ENCODE assay signal across 9 mouse cellular contexts in the genomic region with DNA sequence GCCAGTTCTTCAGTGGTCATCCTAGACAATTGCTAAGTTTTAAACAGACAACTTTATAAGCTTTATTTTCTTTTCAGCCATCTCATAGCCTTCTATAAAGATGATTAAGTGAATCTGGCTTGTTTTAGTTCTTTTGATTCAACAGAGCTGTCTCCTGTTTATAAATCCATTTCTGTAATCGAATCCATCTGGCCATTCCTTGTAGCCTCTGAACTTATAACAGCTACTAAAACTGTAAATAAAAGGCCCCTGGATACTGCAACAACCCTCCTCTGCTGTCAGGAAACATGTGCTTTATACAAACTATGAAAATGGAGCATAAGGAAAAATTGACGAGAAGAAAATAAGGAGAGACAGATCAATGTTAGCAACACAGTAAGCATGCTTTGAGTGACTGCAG.
"Had no signal": no experiment of that assay in that cellular context is flagged by ENCODE, and none has a peak within 500 bp of the region (broad histone marks: within the 10 kb centered on the region; RNA-seq: fewer than 3 reads in every experiment).

No protein-coding gene starts in this region.

- ATAC-seq: liver, embryonic 12.5 days; midbrain, embryonic 16.5 days had no signal

- DNase-seq: kidney, adult 8-10 months; left cerebral cortex, postnatal 4 days; right cerebral cortex, postnatal 14 days; thymus, postnatal 4 days had no signal

- H3K27me3 ChIP-seq: limb, embryonic 15.5 days; liver, embryonic 12.5 days; midbrain, embryonic 12.5 days; neural tube, embryonic 13.5 days had no signal

- H3K27ac ChIP-seq: limb, embryonic 15.5 days; liver, embryonic 12.5 days; midbrain, embryonic 12.5 days; neural tube, embryonic 13.5 days had no signal

- H3K4me2 ChIP-seq: limb, embryonic 15.5 days; liver, embryonic 12.5 days; midbrain, embryonic 12.5 days; neural tube, embryonic 13.5 days had no signal

- H3K9ac ChIP-seq: limb, embryonic 15.5 days; liver, embryonic 12.5 days; midbrain, embryonic 12.5 days; neural tube, embryonic 13.5 days had no signal

- H3K4me3 ChIP-seq: limb, embryonic 15.5 days; liver, embryonic 12.5 days; midbrain, embryonic 12.5 days; neural tube, embryonic 13.5 days had no signal

- H3K36me3 ChIP-seq: limb, embryonic 15.5 days; liver, embryonic 12.5 days; midbrain, embryonic 12.5 days; neural tube, embryonic 13.5 days had no signal

- H3K4me1 ChIP-seq: limb, embryonic 15.5 days; liver, embryonic 12.5 days; midbrain, embryonic 12.5 days; neural tube, embryonic 13.5 days had no signal

- H3K9me3 ChIP-seq: limb, embryonic 15.5 days; liver, embryonic 12.5 days; midbrain, embryonic 12.5 days; neural tube, embryonic 13.5 days had no signal
